Comparison of ENCODE assay signal across 10 mouse cellular contexts in the genomic region with DNA sequence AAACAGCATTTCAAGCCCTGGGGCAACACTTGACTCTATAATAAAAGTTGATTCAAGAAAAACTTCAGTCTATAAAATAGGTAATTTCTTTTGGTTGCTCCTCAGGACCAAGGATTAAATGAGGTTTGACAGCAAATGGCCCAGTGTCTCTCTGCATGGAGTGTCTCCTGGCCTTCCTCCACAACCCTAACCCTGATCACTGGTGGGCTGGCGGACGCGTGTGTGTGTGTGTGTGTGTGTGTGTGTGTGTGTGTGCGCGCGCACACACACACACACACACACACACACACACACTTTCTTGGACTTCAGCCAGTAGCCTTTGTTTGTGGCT. TPM values are rescaled to one million over a fixed set of nuclear protein-coding genes. Genes with fewer than 3 reads are reported as not detected.
DNase-seq lines count a peak whose midpoint lies in the region; ATAC-seq lines count a peak whose summit lies in the region.
"Had no signal": no experiment of that assay in that cellular context is flagged by ENCODE, and none has a peak within 500 bp of the region (broad histone marks: within the 10 kb centered on the region; RNA-seq: fewer than 3 reads in every experiment).

No protein-coding gene starts in this region.

- peak overlapping the region; percentile 53 for H3K4me3 ChIP-seq in lung, embryonic 16.5 days (ENCODE audit: low read length)
- H3K4me3 ChIP-seq in hindbrain, embryonic 10.5 days = peak overlapping the region; percentile 81
- peak overlapping the region; percentile 50 for H3K4me3 ChIP-seq in liver, embryonic 15.5 days (replicated peaks)

- no peaks in the 10 kb centered on the region for H3K36me3 ChIP-seq in lung, embryonic 16.5 days (ENCODE audit: control insufficient read depth, insufficient read depth, low read length)
- H3K36me3 ChIP-seq in hindbrain, embryonic 10.5 days = peaks cover 22% of the 10 kb centered on the region; the same call in 1 of the 2 replicates
- H3K36me3 ChIP-seq in liver, embryonic 15.5 days (replicated peaks) = no peaks in the 10 kb centered on the region

- peaks cover 8% of the 10 kb centered on the region for H3K4me1 ChIP-seq in lung, embryonic 16.5 days (replicated peaks; ENCODE audit: control insufficient read depth, insufficient read depth, low read length)
- peaks cover 82% of the 10 kb centered on the region for H3K4me1 ChIP-seq in hindbrain, embryonic 10.5 days (replicated peaks)
- H3K4me1 ChIP-seq in liver, embryonic 15.5 days (replicated peaks) = no peaks in the 10 kb centered on the region

- peak overlapping the region; percentile 94 for H3K4me2 ChIP-seq in lung, embryonic 16.5 days (ENCODE audit: low read depth, low read length)
- H3K4me2 ChIP-seq in liver, embryonic 15.5 days = peak overlapping the region; percentile 63

- H3K27ac ChIP-seq in lung, embryonic 16.5 days (ENCODE audit: low read length) = no peak overlapping the region
- peak overlapping the region; percentile 98 for H3K27ac ChIP-seq in hindbrain, embryonic 10.5 days
- H3K27ac ChIP-seq in liver, embryonic 15.5 days (replicated peaks) = no peak overlapping the region

- no peaks in the 10 kb centered on the region for H3K9me3 ChIP-seq in lung, embryonic 16.5 days (ENCODE audit: control insufficient read depth, low read length)
- H3K9me3 ChIP-seq in hindbrain, embryonic 10.5 days = no peaks in the 10 kb centered on the region
- H3K9me3 ChIP-seq in liver, embryonic 15.5 days (replicated peaks) = no peaks in the 10 kb centered on the region

- DNase-seq in lung, postnatal 25 days (ENCODE audit: low spot score) = no peak
- DNase-seq in hindbrain, embryonic 10.5 days (ENCODE audit: low spot score) = no peak
- DNase-seq in adrenal gland, adult 8-10 months = no peak
- no peak for DNase-seq in adipocyte (ENCODE audit: low spot score)
- DNase-seq: lung, postnatal 14 days; right cerebral cortex, postnatal 25 days had no signal

- no peaks in the 10 kb centered on the region; the same call in 1 of the 2 replicates for H3K27me3 ChIP-seq in lung, embryonic 16.5 days (ENCODE audit: control insufficient read depth, insufficient read depth, low read depth, low read length)
- H3K27me3 ChIP-seq in hindbrain, embryonic 10.5 days (ENCODE audit: insufficient read depth, poor library complexity, severe bottlenecking) = no peaks in the 10 kb centered on the region
- H3K27me3 ChIP-seq in liver, embryonic 15.5 days = peaks cover 56% of the 10 kb centered on the region

- ATAC-seq in lung, embryonic 16.5 days (ENCODE audit: low read depth) = peak; percentile 34; the same call in 1 of the 2 replicates
- 0 out of 2 replicates have a peak, but pooled peaks have one; percentile 12 for ATAC-seq in liver, embryonic 15.5 days (ENCODE audit: insufficient read depth)
- ATAC-seq in erythroid progenitor cell, adult 5-6 weeks (replicated peaks; ENCODE audit: low FRiP score, poor library complexity, severe bottlenecking) = no peak

- WGBS in lung, embryonic 16.5 days = 25% methylated on average over 6 of the region's 6 CpGs
- WGBS in hindbrain, embryonic 10.5 days = 0% methylated on average over 6 of the region's 6 CpGs
- 31% methylated on average over 6 of the region's 6 CpGs for WGBS in liver, embryonic 15.5 days (ENCODE audit: insufficient replicate concordance)

- peak overlapping the region; percentile 70 for H3K9ac ChIP-seq in lung, embryonic 16.5 days (ENCODE audit: low read length)
- H3K9ac ChIP-seq in liver, embryonic 15.5 days = no peak overlapping the region

RNA-seq across cellular contexts. Expression of gene Greb1, which starts 0.8 kb away (rescaled TPM):
- polyA plus RNA-seq in lung, embryonic 16.5 days (2015; fragmentation: Nextera tagmentation; extraction: Ambion mirVana) = 3.8 and 4.3 TPM in 2 replicates
- 19.0 and 28.1 TPM in 2 replicates for polyA plus RNA-seq in hindbrain, embryonic 10.5 days (2016; fragmentation: Nextera tagmentation; extraction: Ambion mirVana)
- 0.59 and 0.74 TPM in 2 replicates for polyA plus RNA-seq in liver, embryonic 15.5 days (2015; fragmentation: Nextera tagmentation; extraction: Ambion mirVana)
- total RNA-seq in erythroid progenitor cell, adult 5-6 weeks (2015; ENCODE audit: low replicate concordance) = not detected in 2 replicates
- total RNA-seq in erythroid progenitor cell, adult 5-6 weeks (2017; ENCODE audit: low replicate concordance) = not detected in 2 replicates
- total RNA-seq in adrenal gland, adult 8-10 months (2022) = 100 to 1,000 TPM in 2 of 4 experiments, 10 to 100 TPM in 2; 48.1 to 255 (median 118) TPM
- total RNA-seq: hematopoietic stem cell, adult 5-6 weeks had no signal

RNA-seq across cellular contexts. Expression of gene E2f6, which starts 10.9 kb away (rescaled TPM):
- polyA plus RNA-seq in lung, embryonic 16.5 days (2015; fragmentation: Nextera tagmentation; extraction: Ambion mirVana) = 29.6 and 33.4 TPM in 2 replicates
- 65.4 TPM in 2 replicates for polyA plus RNA-seq in hindbrain, embryonic 10.5 days (2016; fragmentation: Nextera tagmentation; extraction: Ambion mirVana)
- 15.8 and 16.8 TPM in 2 replicates for polyA plus RNA-seq in liver, embryonic 15.5 days (2015; fragmentation: Nextera tagmentation; extraction: Ambion mirVana)
- total RNA-seq in erythroid progenitor cell, adult 5-6 weeks (2015; ENCODE audit: low replicate concordance) = 29.6 and 47.8 TPM in 2 replicates
- total RNA-seq in erythroid progenitor cell, adult 5-6 weeks (2017; ENCODE audit: low replicate concordance) = 19.9 and 33.5 TPM in 2 replicates
- total RNA-seq in adrenal gland, adult 8-10 months (2022) = 10 to 100 TPM; 41.5 to 55.0 (median 44.9) TPM
